Mouse (Mus musculus): ENCODE measurements at regions not wholly inside any gene's neighbourhood (a gene's known extent, or its start where the extent isn't known, plus 50 kb on each side); places are given as distances from the start of the nearest gene placed in this dataset.
"Not testable (repeated sequence)": the region's sequence is repeated elsewhere in the genome, so short reads cannot be mapped to it uniquely, and the experiment has no call there.

DNA sequence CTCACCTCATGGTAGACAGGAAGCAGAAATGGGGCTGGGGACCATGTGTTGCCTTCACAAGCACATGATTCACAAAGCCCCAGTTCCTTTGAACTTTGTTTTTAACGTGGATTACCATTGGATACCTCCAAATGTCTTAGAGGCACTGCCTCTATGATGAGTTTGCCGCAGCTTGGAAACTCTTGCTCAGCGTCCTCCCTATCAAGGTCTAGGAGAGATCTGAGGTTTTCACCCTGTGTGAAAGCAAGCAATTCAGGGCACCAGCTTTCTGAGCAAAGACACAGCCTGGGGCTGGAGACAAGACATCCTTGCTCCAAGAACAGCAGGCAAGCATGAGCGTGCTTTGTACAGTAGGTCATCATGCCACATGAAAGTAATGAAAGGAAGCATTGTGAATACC lies 93.6 kb upstream of the Ifngr1 start:
- H3K9ac ChIP-seq = no peak overlapping the region
- no peak overlapping the region for H3K4me3 ChIP-seq
- no peaks in the 10 kb centered on the region for H3K9me3 ChIP-seq
- 89% methylated on average over 4 of the region's 4 CpGs for WGBS
- H3K27me3 ChIP-seq = peaks cover 20% of the 10 kb centered on the region
- no peaks in the 10 kb centered on the region for H3K36me3 ChIP-seq
- no peak overlapping the region for H3K4me2 ChIP-seq
- H3K27ac ChIP-seq (replicated peaks) = no peak overlapping the region
- ATAC-seq (ENCODE audit: low FRiP score, low read depth) = no peak
- H3K4me1 ChIP-seq (replicated peaks) = no peaks in the 10 kb centered on the region

DNA sequence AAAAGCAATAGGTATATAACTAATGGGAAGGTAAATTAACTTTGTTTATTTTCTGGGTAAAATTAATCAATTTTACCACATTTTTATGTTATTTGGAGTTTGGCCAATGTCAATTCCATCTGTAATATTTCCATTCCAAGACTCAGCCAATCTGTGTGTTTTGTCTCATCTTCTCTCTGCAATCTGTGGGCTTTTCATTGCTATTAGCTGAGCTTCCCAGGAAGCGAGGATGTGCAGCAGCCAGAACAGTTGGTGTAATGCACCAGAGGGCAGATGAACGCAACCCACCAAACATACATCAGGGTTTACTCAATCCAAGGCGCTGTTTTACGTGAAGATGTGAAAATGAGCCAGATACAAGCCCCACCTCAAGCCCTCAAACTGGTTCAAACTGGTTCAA lies 88.9 kb upstream of the Ifngr1 start:
- no peak overlapping the region for H3K27ac ChIP-seq (replicated peaks)
- no peaks in the 10 kb centered on the region for H3K9me3 ChIP-seq
- peaks cover 8% of the 10 kb centered on the region; the same call in 1 of the 2 replicates for H3K27me3 ChIP-seq
- H3K9ac ChIP-seq = no peak overlapping the region
- no peaks in the 10 kb centered on the region for H3K4me1 ChIP-seq (replicated peaks)
- no peak overlapping the region for H3K4me2 ChIP-seq
- no peak for ATAC-seq (ENCODE audit: low FRiP score, low read depth)
- WGBS = 93% methylated on average over 4 of the region's 4 CpGs
- H3K36me3 ChIP-seq = no peaks in the 10 kb centered on the region
- H3K4me3 ChIP-seq = no peak overlapping the region

DNA sequence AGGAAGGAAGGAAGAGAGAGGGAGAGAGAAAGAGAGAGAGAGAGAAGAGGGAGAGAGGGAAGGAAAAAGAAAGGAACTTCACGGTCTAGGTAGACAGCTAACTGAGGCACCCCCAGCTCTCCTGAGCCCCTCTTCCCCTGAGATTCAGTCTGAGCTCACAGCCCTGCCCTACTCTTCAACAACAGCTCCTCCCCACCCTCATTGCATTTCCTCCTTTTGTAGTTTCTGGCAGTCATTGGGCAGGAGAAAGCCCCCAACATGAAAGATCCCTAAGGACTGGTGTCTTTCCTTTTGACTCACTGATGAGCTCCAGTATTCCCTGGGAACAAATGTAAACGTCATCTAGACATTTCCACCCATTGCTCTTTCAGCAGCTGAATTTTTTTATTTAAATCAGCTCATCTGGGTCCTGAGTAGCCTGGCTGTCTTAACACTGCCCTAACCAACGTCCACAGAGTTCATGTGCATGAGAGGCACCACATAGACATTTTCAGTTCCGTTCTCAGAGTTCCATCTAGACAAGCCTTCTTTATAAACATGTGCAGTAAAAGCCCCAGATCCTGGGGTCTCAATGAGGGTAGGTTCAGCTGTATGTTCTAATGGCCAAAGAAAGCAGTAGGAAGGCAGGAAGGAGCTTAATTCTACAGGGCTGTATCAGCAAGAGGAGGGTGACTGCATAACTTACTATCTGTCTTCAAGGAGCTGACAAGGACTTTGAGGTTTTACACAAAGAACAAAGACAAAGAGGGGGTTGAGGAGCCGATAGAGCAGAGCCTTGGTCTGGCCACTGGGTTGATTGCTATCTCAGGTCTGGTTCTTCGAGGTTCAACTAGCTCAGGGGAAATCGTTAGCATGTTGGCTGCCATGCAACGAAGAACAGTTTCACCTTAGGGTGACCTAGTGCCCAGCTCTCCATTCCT lies 87.6 kb upstream of the Ifngr1 start:
- H3K9ac ChIP-seq = no peak overlapping the region
- H3K4me3 ChIP-seq = no peak overlapping the region
- no peak overlapping the region for H3K27ac ChIP-seq (replicated peaks)
- H3K27me3 ChIP-seq = peaks cover 8% of the 10 kb centered on the region; the same call in 1 of the 2 replicates
- no peak overlapping the region for H3K4me2 ChIP-seq
- ATAC-seq (ENCODE audit: low FRiP score, low read depth) = no peak
- WGBS = 67% methylated on average over 8 of the region's 8 CpGs
- H3K36me3 ChIP-seq = no peaks in the 10 kb centered on the region
- no peaks in the 10 kb centered on the region for H3K9me3 ChIP-seq
- H3K4me1 ChIP-seq (replicated peaks) = no peaks in the 10 kb centered on the region

DNA sequence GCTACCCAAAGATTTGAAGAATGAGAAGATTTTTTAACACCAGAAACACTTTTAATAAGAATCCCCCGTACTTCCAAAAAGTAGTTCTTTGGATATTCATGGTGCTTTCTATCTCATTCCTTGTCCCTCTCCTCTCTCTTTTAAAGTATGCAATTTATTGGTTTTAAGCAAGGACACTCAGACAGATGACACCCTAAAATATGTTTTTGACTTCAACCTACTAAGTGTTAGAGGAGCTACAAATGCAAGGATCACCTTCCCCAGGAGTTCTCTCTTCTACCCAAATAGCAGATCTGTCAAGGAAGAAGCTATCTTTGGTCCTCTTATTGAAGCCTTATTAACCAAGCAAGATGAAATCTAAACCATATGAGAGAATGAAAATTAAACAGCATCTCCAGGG lies 86.6 kb upstream of the Ifngr1 start:
- Histone ChIP-seq H3K4me2 (no peak overlapping the region), H3K36me3 (no peaks in the 10 kb centered on the region), H3K27ac (replicated peaks) (no peak overlapping the region), H3K9ac (no peak overlapping the region), H3K9me3 (no peaks in the 10 kb centered on the region), H3K4me3 (no peak overlapping the region), H3K27me3 (peaks cover 11% of the 10 kb centered on the region; the same call in 1 of the 2 replicates), H3K4me1 (replicated peaks) (no peaks in the 10 kb centered on the region)
- no peak for ATAC-seq (ENCODE audit: low FRiP score, low read depth)
- 96% methylated on average over 1 of the region's 1 CpGs for WGBS

DNA sequence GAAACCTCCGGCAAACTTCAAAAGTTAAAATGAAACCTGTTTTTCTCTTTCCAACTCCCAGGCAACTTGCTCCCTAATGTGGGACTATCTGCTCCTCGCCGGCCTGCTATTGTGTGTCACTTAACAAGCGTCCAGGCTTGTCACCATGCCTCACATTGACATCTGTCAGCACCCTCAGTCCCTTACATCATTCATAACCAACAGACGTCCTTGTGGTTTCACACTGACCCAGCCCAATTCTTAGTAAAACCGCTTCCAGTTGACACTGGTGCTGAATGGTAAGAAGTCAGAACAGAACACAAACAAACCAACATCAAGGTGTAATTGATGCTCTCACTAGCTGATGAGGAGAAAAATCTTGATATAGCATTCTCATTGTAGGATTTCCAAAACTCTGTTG lies 85.8 kb upstream of the Ifngr1 start:
- H3K4me3 ChIP-seq = no peak overlapping the region

DNA sequence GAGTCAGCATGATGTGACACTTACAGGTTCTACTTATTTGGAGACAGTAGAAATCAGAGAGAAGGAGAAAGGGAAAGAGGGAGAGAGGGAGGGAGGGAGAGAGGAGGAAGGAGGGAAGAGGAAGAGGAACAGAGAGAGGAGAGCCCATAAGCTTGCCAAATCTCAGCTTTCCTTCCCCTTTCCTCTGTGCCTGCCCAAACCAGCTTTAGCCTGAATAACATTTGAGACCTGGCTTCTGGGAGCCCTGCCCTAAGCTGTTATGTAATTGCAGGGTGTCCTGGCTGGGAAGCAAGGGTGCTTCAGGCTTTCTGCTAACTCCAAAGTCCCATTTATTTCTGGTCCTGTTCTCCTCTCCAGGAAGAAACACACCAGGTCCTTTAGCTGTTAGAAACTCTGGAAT lies 85.3 kb upstream of the Ifngr1 start:
- no peaks in the 10 kb centered on the region for H3K36me3 ChIP-seq
- H3K9me3 ChIP-seq = no peaks in the 10 kb centered on the region
- 0 out of 2 replicates have a peak, but pooled peaks cover 4% of the 10 kb centered on the region for H3K4me1 ChIP-seq (replicated peaks)
- no peak overlapping the region for H3K27ac ChIP-seq (replicated peaks)
- no peak overlapping the region for H3K9ac ChIP-seq
- H3K4me2 ChIP-seq = no peak overlapping the region
- no peak for ATAC-seq (ENCODE audit: low FRiP score, low read depth)
- no peak overlapping the region for H3K4me3 ChIP-seq
- H3K27me3 ChIP-seq = peaks cover 14% of the 10 kb centered on the region; the same call in 1 of the 2 replicates

More for the DNA sequence above, 85.8 kb upstream of the Ifngr1 start:
- no peak overlapping the region for H3K27ac ChIP-seq (replicated peaks)
- H3K27me3 ChIP-seq = peaks cover 14% of the 10 kb centered on the region; the same call in 1 of the 2 replicates
- no peaks in the 10 kb centered on the region for H3K9me3 ChIP-seq
- ATAC-seq (ENCODE audit: low FRiP score, low read depth) = no peak
- no peak overlapping the region for H3K4me2 ChIP-seq
- no peak overlapping the region for H3K9ac ChIP-seq
- H3K4me1 ChIP-seq (replicated peaks) = 0 out of 2 replicates have a peak, but pooled peaks cover 4% of the 10 kb centered on the region
- H3K36me3 ChIP-seq = no peaks in the 10 kb centered on the region
- 66% methylated on average over 6 of the region's 6 CpGs for WGBS

DNA sequence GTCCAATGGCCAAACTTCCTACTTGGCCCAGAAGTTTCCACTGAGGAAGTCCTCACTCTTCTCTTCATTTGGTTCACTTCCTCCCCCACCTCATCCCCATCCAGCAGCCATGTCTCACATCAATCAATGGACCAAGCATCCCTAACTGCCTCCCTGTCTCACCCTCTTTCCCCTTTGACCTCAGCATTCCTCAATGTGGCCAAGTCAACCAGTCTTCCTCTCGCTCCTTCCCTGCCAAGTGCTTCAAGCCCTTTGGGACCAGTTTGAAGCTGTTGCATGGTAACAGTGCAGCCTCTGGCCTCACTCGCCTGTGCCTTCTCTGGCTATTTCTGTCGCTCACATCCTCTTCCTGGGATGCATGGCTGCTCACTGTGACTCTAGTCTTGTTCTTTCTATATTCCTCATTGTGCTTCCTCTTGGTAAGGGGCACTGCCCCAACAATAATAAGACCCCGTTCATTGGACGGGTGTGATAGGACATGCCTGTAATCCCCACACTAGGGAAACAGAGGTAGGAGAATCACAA lies 83.5 kb upstream of the Ifngr1 start:
- Histone ChIP-seq H3K9ac (no peak overlapping the region), H3K4me2 (no peak overlapping the region), H3K36me3 (no peaks in the 10 kb centered on the region), H3K4me1 (replicated peaks) (0 out of 2 replicates have a peak, but pooled peaks cover 4% of the 10 kb centered on the region), H3K27me3 (peaks cover 10% of the 10 kb centered on the region; the same call in 1 of the 2 replicates), H3K27ac (replicated peaks) (no peak overlapping the region), H3K4me3 (no peak overlapping the region), H3K9me3 (no peaks in the 10 kb centered on the region)
- WGBS = 72% methylated on average over 5 of the region's 5 CpGs
- no peak for ATAC-seq (ENCODE audit: low FRiP score, low read depth)

DNA sequence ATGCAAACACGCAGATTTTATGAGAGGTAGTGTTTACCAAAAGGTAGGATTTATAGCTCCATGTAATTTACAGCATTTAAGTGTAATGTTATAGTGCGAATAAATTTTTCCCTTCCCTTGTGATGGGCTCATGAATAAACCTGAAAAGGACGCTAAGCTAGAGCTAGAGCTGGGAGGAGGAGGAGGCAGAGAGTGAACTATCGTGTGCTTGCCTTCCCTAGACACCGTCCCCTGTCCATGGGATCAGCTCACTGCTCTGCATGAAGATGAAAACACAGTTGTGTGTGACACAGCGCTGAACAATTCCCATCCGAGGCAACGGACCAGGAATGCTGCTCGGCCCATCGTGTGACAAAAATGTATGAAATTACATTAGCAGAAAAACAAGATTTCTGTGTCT lies 81.7 kb upstream of the Ifngr1 start:
- H3K4me1 ChIP-seq (replicated peaks) = 0 out of 2 replicates have a peak, but pooled peaks cover 4% of the 10 kb centered on the region
- H3K9ac ChIP-seq = no peak overlapping the region
- no peak overlapping the region for H3K27ac ChIP-seq (replicated peaks)
- 45% methylated on average over 10 of the region's 10 CpGs for WGBS
- H3K9me3 ChIP-seq = no peaks in the 10 kb centered on the region
- H3K27me3 ChIP-seq = peaks cover 10% of the 10 kb centered on the region; the same call in 1 of the 2 replicates
- no peak overlapping the region for H3K4me3 ChIP-seq
- ATAC-seq (ENCODE audit: low FRiP score, low read depth) = no peak
- H3K36me3 ChIP-seq = no peaks in the 10 kb centered on the region
- no peak overlapping the region for H3K4me2 ChIP-seq

DNA sequence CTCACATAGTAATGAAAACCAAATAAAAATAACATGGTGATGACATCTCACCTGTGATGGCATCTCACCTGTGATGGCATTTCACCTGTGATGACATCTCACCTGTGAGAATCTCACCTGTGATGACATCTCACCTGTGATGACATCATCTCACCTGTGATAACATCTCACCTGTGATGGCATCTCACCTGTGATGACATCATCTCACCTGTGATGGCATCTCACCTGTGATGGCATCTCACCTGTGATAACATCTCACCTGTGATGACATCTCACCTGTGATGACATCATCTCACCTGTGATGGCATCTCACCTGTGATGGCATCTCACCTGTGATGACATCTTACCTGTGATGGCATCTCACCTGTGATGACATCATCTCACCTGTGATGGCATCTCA lies 77.4 kb upstream of the Ifngr1 start:
- not testable (repeated sequence) for ATAC-seq (ENCODE audit: low FRiP score, low read depth); H3K4me1 ChIP-seq (replicated peaks); H3K4me2 ChIP-seq; H3K27me3 ChIP-seq; H3K9ac ChIP-seq; H3K36me3 ChIP-seq; H3K4me3 ChIP-seq; H3K27ac ChIP-seq (replicated peaks); H3K9me3 ChIP-seq

DNA sequence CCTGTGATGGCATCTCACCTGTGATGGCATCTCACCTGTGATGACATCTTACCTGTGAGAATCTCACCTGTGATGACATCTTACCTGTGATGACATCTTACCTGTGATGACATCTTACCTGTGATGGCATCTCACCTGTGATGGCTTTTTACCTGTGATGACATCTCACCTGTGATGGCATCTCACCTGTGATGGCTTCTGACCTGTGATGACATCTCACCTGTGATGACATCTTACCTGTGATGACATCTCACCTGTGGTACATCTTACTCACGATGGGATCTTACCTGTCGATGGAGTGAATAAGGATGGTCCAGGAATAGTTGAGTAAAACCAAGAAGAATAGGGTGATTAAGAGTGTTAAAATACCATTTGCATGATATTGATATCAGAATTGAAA lies 76.9 kb upstream of the Ifngr1 start:
- Histone ChIP-seq H3K4me3 (no peak overlapping the region), H3K4me1 (replicated peaks) (0 out of 2 replicates have a peak, but pooled peaks cover 4% of the 10 kb centered on the region), H3K4me2 (no peak overlapping the region), H3K27me3 (0 out of 2 replicates have a peak, but pooled peaks cover 2% of the 10 kb centered on the region), H3K27ac (replicated peaks) (no peak overlapping the region), H3K36me3 (no peaks in the 10 kb centered on the region), H3K9ac (no peak overlapping the region), H3K9me3 (no peaks in the 10 kb centered on the region)
- 96% methylated on average over 2 of the region's 2 CpGs for WGBS
- ATAC-seq (ENCODE audit: low FRiP score, low read depth) = no peak

DNA sequence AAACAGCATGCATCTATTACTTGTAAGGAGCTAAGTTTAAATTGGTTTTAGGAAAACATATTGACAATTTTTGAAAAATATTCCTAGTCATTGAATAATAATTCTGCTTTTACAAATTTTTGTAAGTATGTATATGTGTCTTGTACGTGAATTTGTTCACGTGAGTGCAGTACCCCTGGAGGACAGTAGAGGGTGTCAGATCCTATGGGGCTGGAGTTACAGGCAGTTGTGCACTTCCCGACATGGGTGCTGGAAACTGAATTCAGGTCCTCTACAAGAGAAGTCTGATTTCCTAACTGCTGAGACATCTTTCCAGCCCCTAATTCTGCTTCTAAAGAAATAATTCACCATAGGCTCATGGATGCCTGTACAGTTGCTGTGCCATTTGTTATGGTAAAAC lies 75.7 kb upstream of the Ifngr1 start:
- no peaks in the 10 kb centered on the region for H3K9me3 ChIP-seq
- ATAC-seq (ENCODE audit: low FRiP score, low read depth) = no peak
- H3K27me3 ChIP-seq = no peaks in the 10 kb centered on the region
- H3K4me1 ChIP-seq (replicated peaks) = no peaks in the 10 kb centered on the region
- H3K27ac ChIP-seq (replicated peaks) = no peak overlapping the region
- no peaks in the 10 kb centered on the region for H3K36me3 ChIP-seq
- no peak overlapping the region for H3K4me2 ChIP-seq
- WGBS = 97% methylated on average over 3 of the region's 3 CpGs
- H3K9ac ChIP-seq = no peak overlapping the region
- H3K4me3 ChIP-seq = no peak overlapping the region

DNA sequence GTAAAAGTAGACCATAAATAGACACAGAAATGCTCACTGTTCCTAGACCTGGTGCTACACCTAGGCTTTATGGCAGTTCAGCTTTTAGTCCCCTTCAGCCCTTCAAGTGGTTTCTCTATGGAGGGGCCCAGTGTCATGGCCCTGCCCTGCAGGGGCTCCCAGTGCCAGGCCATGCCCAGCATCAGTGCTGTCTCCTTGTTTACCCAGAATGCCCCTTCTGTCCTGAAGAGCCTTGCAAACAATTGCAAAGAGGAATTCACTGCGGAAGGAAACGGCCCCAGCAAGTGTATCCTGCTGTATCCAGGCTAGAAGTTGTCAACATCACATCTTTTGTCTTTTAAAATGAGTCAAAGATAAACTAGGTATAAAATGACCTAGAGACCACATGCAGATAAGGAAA lies 74.7 kb upstream of the Ifngr1 start:
- H3K4me1 ChIP-seq (replicated peaks) = no peaks in the 10 kb centered on the region
- ATAC-seq (ENCODE audit: low FRiP score, low read depth) = no peak

More for the DNA sequence above, 74.7 kb upstream of the Ifngr1 start:
- Histone ChIP-seq H3K36me3 (no peaks in the 10 kb centered on the region), H3K4me3 (no peak overlapping the region), H3K4me2 (no peak overlapping the region), H3K9me3 (no peaks in the 10 kb centered on the region), H3K27me3 (no peaks in the 10 kb centered on the region), H3K27ac (replicated peaks) (no peak overlapping the region), H3K9ac (no peak overlapping the region)
- WGBS = 66% methylated on average over 2 of the region's 2 CpGs

Measured in hindbrain, embryonic 15.5 days (tissue).